Mouse (Mus musculus) cerebellum, adult 2 months (tissue): ENCODE measurements around the gene Sowaha. TPM values are rescaled to one million over a fixed set of nuclear protein-coding genes. Genes with fewer than 3 reads are reported as not detected.

ENCODE experiments used
- DNase-seq, 2 experiments: peaks; one replicate each; pipeline ENCODE4 v3.0.0; 2021
- H3K27ac ChIP-seq: fragments of 200-500 bp; 2 replicates; pipeline ENCODE4 v1.5.1; 2012; ENCODE audit warnings: low read length, control low read depth, inconsistent platforms; ENCODE audit not compliant: insufficient read depth
- H3K27me3 ChIP-seq: fragments of 200-500 bp; 2 replicates; pipeline ENCODE4 v1.6.1; 2012; ENCODE audit warnings: inconsistent platforms, mild to moderate bottlenecking, low read length, moderate library complexity; ENCODE audit not compliant: control insufficient read depth, insufficient read depth
- H3K4me1 ChIP-seq: fragments of 200-500 bp; 2 replicates; pipeline ENCODE4 v1.6.1; 2011; ENCODE audit warnings: low read length; ENCODE audit not compliant: control insufficient read depth, insufficient read depth
- H3K4me3 ChIP-seq: fragments of 200-500 bp; replicated peaks from 2 replicates; pipeline ENCODE3; 2011; ENCODE audit warnings: mild to moderate bottlenecking, low read depth, low read length, control low read depth; ENCODE audit not compliant: insufficient read depth
- CTCF ChIP-seq: fragments of 200-500 bp; IDR thresholded peaks from 2 replicates; pipeline ENCODE4 v1.5.1; 2011; ENCODE audit warnings: low read depth, mild to moderate bottlenecking, control low read depth, low read length, moderate library complexity, borderline replicate concordance; ENCODE audit not compliant: insufficient read depth
- POLR2A ChIP-seq: fragments of 200-500 bp; IDR thresholded peaks from 2 replicates; pipeline ENCODE4 v1.6.1; 2011; ENCODE audit warnings: low read length, control low read depth, borderline replicate concordance; ENCODE audit not compliant: insufficient read depth
- WGBS: fragments of 180-500 bp; shearing (Covaris S2); methylation state at CpG from one replicate; pipeline ENCODE4 v1.1.7; 2018; 5-methylcytosine and 5-hydroxymethylcytosine counted together
- polyA plus RNA-seq: library from polyadenylated mRNA; depleted of rRNA; stranded (reverse); fragments of >200 nt; gene quantifications from 2 replicates; pipeline ENCODE4 v1.2.3, GENCODE M21; 2012

Gene Sowaha
- polyA plus RNA-seq, 1 experiment = 23.1 TPM

GRCm38 (mm10) chr11:53522362-53522761, 42.3 kb upstream of the Sowaha start:
- WGBS = 65% methylated on average over 3 of the region's 3 CpGs
- peaks cover 43% of the 10 kb centered on the region for H3K4me1 ChIP-seq
- H3K27me3 ChIP-seq = no peaks in the 10 kb centered on the region
- H3K4me3 ChIP-seq = peak overlapping the region; percentile 78
- peak overlapping the region; percentile 89 for H3K27ac ChIP-seq
- TF ChIP-seq CTCF (no peak), POLR2A (no peak)
- no peak for DNase-seq

GRCm38 (mm10) chr11:53521821-53522131, 41.7 kb upstream of the Sowaha start:
- Histone ChIP-seq H3K4me3 (peak overlapping the region; percentile 78), H3K4me1 (peaks cover 38% of the 10 kb centered on the region), H3K27me3 (no peaks in the 10 kb centered on the region), H3K27ac (peak overlapping the region; percentile 89)
- 14% methylated on average over 7 of the region's 7 CpGs for WGBS
- peak in 1 of 2 experiments; percentile 56 for DNase-seq
- TF ChIP-seq CTCF (no peak), POLR2A (no peak)

- H3K4me3 ChIP-seq = peak overlapping the region; percentile 78
- DNase-seq = peak; percentile 66 to 73
- no peaks in the 10 kb centered on the region for H3K27me3 ChIP-seq
- H3K4me1 ChIP-seq = peaks cover 33% of the 10 kb centered on the region
- no peak for TF ChIP-seq CTCF
- peak; percentile 22; the same call in 1 of the 2 replicates for TF ChIP-seq POLR2A
- H3K27ac ChIP-seq = peak overlapping the region; percentile 89
- 10% methylated on average over 16 of the region's 16 CpGs for WGBS
Observed at GRCm38 (mm10) chr11:53521120-53521820, 41.2 kb upstream of the Sowaha start.

- peaks cover 24% of the 10 kb centered on the region for H3K4me1 ChIP-seq
- H3K4me3 ChIP-seq = peak overlapping the region; percentile 78
- H3K27me3 ChIP-seq = no peaks in the 10 kb centered on the region
- peak; percentile 81 for TF ChIP-seq POLR2A
- TF ChIP-seq CTCF = no peak
- peak overlapping the region; percentile 89 for H3K27ac ChIP-seq
- peak; percentile 84 to 90 for DNase-seq
- WGBS = 2% methylated on average over 24 of the region's 24 CpGs
Observed at GRCm38 (mm10) chr11:53520122-53520978, 40.3 kb upstream of the Sowaha start.

GRCm38 (mm10) chr11:53519207-53520121, 39.4 kb upstream of the Sowaha start, which contains the start of gene Sept8:
Gene Sept8, plus strand, starts transcription at chr11:53519257.
- no peaks in the 10 kb centered on the region for H3K27me3 ChIP-seq
- 3% methylated on average over 78 of the region's 79 CpGs for WGBS
- H3K4me1 ChIP-seq = peaks cover 15% of the 10 kb centered on the region
- H3K27ac ChIP-seq = peak within 1 kb of the TSS; percentile 89
- no peak for TF ChIP-seq CTCF
- peak; percentile 28; the same call in 1 of the 2 replicates for TF ChIP-seq POLR2A
- H3K4me3 ChIP-seq = peak within 1 kb of the TSS; percentile 78
- DNase-seq = peak; percentile 79 to 83

- H3K27ac ChIP-seq = peak overlapping the region; percentile 89; the same call in 1 of the 2 replicates
- no peak for DNase-seq
- H3K4me1 ChIP-seq = peaks cover 10% of the 10 kb centered on the region
- peak overlapping the region; percentile 78 for H3K4me3 ChIP-seq
- H3K27me3 ChIP-seq = no peaks in the 10 kb centered on the region
- TF ChIP-seq POLR2A (no peak), CTCF (no peak)
- WGBS = 63% methylated on average over 5 of the region's 5 CpGs
Observed at GRCm38 (mm10) chr11:53518759-53519158, 38.7 kb upstream of the Sowaha start.
